Mouse (Mus musculus) olfactory bulb, adult 2 months (tissue): ENCODE measurements around the gene Srgap2.

Experiments used
- CTCF ChIP-seq: fragments of 200-500 bp; IDR thresholded peaks from 2 replicates; pipeline ENCODE4 v1.5.1; 2012; ENCODE audit warnings: low read depth, mild to moderate bottlenecking, low read length, moderate library complexity; ENCODE audit not compliant: insufficient read depth
- POLR2A ChIP-seq: fragments of 200-500 bp; IDR thresholded peaks from 2 replicates; pipeline ENCODE4 v1.6.1; 2012; ENCODE audit warnings: mild to moderate bottlenecking, low read depth, low read length, moderate library complexity; ENCODE audit not compliant: insufficient read depth

GRCm38 (mm10) chr1:131498231-131498630, 28.9 kb downstream of the Srgap2 start:
- TF ChIP-seq CTCF (no peak), POLR2A (no peak)
